Mouse (Mus musculus) frontal cortex, adult 2 months (tissue): ENCODE data around the gene Crim1. TPM values are rescaled to one million over a fixed set of nuclear protein-coding genes. Genes with fewer than 3 reads are reported as not detected.

Source experiments
- DNase-seq, 2 experiments: peaks; one replicate each; pipeline ENCODE4 v3.0.0; 2022; ENCODE audit warnings: low spot score in 1 of 2; ENCODE audit errors: extremely low spot score in 1 of 2
- polyA plus RNA-seq: library from polyadenylated mRNA; depleted of rRNA; stranded (reverse); fragments of >200 nt; gene quantifications from 2 replicates; pipeline ENCODE4 v1.2.3, GENCODE M21; 2012

Gene Crim1
- polyA plus RNA-seq, 1 experiment = 33.3 TPM

DNA sequence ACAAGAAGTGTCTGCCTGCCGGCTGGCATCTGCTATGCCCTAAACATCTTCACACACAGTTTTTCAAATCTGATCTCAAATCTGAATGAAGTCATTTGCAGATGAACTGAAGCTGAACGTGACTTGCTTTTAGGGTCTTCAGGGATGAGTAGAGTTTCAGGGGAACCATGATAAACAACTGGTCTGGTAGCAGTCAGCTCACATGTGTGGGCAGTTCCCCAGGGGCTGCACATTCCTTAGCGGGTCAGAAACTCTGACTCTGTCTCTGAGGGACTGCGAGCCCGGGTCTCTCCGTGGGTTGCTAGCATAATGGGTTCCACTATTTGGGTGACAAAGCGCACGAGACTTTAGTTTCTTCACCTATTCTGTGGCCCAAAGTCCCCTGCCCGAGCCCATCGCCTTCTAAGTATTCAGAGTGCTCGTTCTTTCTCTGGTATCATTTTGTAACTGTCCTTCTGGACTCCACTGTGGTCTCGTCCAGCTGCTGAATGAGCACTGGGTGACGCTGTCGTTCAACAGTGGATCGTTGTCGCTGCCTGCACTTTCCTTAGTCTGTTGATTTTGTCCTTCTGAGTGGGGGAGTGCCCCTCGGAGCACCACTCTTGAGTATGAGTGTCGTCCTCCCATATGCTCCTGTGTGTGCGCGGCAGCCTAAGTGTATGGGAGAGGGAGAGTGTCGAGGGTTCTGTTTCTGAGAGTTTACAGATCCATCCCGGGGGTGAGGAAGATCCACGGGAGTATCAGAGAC lies 164.7 kb downstream of the Crim1 start:
- no peak for DNase-seq

DNA sequence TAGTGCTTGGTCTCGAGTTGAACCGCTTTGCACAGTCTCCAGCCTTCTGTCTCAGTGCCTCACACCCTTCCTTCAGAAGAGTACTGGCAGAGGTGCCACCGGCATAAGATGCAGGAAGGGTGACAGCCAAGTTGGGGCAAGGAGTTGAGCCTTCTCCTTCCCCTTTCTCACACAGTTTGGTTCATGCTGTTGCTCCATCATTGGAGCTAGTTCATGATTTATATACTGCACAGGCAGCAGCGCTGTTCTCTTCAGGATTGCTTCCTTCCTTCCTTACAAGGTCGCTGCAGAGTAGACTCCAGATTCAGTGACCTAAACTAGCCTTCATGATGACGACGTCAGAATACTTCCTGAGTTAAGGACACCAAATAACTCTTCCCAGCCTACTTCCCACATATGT lies 166.0 kb downstream of the Crim1 start:
- DNase-seq = no peak

DNA sequence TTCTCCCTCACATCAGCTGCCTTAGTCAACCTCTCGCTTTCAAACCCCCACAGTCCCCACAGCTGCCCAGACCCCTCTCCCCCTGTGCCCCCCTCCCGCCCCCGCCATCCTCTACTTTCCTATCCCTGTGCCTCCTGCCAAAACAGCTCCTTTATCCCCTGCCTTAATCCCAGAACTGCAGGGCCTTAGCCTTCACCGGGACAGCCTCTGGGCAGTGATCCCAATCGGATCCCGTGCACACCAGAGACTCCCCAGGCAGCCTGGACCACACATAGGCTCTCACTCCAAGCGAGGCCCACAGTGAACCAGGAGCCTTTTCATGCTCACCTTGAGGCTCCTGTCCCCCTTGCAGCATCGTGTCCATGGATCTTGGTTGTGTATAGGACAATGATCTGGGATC lies 168.4 kb downstream of the Crim1 start:
- DNase-seq = no peak

DNA sequence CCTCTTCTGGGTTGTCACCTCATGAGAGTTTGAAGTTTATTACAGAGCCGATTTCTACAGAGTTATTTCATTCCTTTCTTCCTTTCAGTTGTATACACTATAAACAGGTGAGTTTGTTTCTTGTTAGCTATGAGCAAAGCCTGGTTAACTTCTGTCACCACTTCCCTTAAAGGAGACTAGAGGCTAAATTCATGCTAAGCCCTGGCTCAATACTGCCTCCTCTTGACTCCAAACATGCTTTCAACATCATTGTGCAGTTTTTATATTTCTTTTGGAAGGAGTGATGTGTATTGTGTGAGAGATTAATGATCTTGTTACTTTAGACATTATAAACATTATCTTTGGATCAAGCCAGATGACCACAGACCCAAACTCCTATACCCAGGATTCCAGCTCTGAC lies 170.4 kb downstream of the Crim1 start:
- no peak for DNase-seq

DNA sequence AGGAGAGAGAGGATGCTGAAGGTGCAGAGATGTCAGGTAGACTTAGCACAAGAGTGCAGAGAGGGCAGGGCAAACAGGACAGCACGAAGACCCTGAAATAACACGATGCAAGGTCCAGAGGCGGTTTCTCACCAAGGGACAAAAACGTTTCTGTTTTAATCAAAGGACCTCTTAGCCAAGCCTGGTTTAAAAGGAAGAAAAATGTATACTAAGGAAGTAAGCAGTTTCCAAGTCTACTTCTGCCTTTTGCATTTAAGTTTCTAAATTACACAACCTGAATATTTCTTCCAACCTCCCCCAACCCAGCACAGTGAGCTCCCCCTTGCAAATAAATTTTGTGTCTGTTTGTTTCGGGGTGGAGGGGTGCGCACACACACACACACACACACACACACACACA lies 173.1 kb downstream of the Crim1 start:
- no peak for DNase-seq

DNA sequence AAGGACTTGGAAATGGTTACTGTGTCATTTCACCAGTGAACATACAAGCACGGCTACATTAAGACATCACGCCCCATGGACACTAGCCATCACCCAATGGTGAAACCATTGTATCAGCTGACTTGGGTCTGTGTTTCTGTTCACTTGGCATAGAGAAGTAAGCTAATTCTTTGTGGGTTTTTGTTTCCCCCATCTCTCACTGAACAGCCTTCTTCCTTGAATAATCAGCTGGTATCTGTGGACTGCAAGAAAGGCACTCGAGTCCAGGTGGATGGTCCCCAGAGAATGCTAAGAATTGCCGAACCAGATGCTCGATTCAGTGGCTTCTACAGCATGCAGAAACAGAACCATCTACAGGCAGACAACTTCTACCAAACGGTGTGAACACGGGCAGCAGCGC lies 173.8 kb downstream of the Crim1 start:
- no peak for DNase-seq

DNA sequence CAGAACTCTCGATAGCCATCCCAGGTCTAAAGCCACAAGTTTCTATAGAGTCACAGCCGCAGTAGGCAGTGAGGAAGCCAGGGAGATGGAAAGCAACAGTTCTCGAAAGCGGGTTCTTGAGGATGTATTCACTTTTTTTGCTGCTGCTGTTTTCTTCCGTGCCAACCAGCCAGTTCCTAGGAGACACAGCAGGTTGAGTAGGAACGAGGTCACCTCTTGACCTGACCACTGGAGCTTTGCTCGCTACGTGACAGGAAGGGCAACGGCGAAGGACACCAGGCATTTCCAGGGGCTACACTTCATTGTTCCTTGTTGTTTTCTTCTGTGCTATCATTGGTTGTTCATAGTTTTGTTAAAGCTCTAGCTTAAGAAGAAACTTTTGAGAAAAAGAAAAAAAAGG lies 174.7 kb downstream of the Crim1 start:
- no peak for DNase-seq

DNA sequence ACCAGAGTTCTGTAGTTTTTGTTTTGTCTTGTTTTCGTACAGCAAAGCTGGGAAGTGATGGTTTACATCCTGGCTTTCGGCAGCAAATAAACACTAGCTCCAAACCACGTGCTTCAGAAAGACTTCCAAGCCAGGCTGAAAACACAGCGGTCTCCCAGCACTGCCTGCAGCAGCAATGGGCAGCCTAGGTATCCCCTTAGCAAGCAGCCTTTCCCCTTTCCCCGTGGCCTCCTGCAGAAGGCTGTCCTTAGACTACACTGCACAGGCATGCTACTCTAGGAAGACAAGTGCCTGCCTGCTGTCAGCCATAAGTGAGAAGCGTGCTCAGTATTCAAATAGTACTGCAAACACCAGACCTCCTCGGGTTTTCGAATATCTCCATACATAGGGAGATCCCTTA lies 176.5 kb downstream of the Crim1 start:
- no peak for DNase-seq

DNA sequence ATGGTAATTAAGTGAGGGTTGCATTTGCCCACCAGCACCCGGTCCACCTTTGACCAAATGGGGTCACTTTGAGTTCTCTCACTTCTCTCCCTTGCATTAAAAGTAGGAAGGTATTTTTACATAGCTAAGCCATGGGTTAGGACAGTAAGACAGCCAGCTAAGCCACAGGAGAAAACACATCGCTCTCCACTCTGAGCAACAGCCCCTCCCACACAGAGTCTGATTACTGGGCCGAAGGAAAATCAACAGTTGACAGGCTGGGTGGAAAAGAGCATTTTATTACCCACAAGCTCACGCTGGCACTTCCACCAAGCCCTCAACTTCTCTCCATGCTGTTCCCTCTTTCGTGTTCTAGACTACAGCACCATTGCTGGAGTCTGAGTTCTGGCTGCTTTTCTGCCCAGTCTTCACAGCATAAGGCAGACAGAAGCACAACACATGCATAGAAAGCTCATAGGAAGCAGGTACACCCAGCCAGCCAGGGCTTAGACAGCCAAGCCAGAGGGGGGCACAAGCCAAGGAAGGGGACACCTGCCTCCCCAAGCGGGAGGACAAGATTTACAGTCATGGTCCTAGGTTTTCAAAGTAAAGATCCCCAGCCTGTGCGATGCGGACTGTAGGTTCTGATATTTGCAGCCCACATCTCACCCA lies 179.2 kb downstream of the Crim1 start:
- no peak for DNase-seq

DNA sequence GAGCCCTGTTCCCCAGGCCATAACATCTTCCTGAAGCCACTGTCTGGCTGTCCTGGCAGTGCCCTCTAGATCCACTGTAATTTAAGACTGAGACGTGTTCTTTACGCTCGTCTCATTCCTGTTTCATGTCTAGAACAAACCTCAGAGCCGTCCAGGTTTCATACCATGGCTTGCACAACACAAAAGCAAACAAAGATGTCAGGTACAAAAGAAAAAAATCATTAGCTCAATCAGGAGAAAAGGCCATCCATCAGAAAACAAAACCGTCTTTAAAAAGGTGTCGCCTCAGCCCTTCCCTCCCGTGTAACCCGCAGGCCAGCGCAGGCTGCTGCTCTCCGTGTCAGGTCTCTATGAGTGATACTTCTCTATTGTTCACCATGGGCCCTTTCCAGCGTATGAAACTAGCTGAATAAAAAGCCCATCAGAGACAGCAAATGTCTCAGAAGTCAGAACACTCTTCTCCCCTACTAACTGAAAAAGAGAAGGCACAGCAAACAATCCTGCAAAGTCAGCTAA lies 179.7 kb downstream of the Crim1 start:
- no peak for DNase-seq

DNA sequence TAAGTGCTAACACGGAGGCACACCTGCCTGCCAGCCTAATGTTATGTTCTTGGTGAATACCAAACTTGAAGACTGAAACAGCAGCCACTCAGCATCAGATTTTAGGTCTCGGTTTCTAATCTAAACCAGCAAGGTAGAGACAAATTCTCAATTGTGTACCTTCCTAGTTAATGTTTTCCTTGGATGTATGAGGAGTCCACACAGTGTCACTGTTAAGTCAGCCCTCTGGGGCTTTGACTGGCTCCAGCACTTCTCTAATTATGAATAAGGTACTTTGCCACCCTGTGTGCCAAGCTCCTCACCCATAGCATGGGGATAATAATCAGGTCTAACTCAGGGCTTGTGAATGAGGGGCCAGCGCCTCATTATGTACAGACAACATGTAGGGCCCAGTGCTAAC lies 182.3 kb downstream of the Crim1 start:
- no peak for DNase-seq

DNA sequence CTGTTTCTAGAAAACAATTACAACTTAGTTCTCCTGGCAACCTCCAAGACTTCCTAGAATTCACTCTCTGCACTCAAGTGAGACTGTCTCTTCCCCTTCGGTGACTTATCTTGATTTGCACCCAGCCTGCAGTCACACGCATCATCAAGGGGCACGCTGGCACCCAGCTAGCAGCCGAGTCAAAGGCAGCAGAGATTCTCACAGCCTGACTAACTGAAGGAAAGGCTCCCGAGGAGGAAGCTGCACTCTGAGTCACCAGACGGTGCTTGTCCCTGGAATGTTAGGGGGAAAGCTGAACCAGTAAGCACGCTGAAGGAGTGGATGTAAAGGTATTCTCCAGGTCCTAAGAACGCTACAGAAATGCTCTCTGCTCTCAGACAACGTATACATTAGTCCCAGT lies 187.6 kb downstream of the Crim1 start:
- DNase-seq = no peak

DNA sequence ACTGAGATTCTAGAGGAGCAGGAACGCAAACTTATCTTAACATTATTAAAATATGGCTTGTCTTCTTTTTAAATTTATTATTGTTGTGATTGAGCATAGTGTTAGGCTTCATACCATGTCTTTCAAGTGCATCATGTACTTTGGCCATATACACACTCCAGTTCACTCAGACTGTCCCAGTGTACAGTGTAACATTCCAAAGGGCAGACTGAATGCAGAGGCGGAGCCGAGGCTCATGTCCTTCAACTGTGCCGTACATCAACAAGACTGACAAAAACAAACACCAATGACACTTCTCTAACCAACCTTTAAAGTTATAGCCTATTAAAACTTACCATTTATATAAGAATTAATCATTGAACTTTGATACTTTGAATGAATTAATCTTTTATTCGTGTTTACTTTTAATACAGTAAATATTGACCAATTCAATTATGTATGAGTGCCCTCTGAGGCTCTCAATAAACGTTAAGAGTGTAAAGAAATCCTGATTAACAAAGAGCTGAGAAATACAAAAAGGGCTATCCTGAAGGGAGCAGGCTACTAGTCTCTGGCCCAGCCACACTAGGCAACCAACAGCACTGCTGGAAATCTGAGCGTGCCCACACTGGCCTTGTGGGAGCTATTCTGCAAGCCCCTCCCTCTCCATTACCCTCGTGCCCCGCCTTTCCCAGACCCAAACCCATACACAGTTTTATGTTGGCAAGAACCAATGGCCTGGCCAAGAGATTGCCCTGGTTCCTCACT lies 188.2 kb downstream of the Crim1 start:
- DNase-seq = no peak

DNA sequence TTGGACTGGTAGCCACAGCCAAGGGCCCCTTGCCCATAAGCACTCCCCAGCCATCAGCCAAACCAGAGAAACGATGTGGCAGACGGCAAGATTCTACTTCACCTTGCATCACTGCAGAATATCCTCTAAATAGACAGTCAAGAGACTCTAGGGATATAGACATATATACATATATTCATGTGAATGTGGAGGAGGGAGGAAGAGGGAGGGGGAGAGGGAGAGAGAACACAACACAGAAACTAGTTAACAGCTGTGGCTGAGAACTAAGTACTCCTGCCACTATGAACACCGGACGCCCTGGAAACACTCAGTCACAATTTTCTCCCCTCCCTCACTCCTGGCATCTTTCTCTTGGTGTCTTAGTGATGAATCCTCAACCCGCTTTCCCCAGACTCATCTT lies 189.5 kb downstream of the Crim1 start:
- no peak for DNase-seq

DNA sequence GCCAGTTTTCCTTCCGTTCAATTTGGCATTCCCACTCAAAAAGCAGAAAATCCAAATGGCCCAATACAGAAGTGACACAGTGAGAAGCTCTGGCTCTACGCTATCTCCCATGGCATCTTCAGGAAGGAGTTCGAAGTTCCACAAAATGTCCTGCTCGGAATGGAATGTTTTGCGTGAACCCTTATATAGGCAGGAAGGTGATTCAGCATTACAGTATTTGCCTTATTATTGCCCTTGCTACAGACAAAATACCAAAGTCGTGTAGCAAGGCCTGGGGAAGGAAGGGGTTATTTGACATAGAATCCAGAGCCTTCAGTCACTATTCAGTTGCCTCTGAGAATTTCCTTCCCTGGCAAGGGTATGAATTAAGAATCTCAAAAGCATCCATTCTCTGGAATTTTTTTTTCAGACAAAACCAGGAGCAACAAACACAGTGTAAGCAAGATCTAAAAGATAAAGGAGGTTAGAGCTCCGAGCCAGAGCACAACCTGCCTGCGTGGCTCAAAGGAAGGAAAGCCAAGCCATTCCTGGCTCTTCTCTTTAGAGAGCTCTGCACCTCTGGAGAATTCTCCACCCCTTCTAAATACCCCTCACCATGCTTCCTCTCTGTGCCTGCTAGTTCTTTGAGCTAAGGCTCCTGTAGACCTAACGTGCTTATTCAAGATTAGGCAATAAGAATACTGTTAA lies 192.5 kb downstream of the Crim1 start:
- no peak for DNase-seq

DNA sequence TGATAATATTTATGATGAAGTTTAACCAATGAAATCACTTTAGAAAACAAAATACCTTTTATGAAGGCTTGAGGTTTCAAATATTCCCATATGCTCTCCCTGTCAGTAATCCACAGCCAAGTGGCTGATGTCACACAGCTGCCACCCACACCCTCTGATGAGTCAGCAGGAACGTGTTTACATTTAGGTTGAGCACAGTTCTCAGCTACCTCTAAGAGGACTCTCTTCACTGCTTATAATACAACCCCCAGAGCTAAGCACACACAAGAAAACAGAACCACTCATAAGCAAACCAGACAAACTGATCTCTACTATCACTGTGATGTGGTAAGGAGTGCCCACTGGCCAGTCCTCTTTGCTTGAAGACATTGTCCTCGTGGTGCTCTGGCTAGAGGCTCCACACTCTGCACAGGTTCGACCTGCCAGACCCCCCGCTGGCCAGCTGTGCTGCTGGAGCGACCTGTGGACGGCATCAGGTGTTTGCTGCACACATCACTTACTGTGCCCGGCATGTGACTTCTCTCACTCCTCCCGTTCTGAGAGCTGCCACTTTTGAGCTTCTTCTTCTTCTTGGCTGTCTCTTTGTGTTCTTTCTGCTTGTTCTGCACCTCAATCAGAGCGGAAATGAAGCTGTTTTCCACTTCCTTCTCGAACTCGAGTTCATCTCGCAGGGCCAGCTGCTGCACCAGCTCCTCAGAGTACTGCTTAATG lies 200.2 kb downstream of the Crim1 start:
- peak; percentile 40 to 81 for DNase-seq

DNA sequence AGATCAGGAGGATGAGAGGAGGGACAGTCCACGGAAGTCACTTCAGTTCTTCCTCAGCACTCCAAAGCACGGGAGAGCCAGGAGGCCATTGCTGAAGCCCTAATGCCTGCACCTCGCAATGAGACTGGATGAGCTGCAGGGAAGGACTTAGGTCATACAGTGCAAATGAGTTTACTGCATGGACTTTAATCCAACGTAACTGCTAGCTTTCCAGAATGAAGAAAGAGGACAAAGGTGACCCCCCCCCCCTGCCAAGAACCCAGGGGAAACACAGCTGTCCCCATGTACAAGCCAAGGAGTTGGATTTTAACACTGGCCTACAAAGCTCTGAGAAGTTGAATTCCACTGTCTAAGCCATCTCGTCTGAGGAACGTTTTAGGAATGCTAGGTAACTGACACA lies 201.3 kb downstream of the Crim1 start:
- DNase-seq = no peak

DNA sequence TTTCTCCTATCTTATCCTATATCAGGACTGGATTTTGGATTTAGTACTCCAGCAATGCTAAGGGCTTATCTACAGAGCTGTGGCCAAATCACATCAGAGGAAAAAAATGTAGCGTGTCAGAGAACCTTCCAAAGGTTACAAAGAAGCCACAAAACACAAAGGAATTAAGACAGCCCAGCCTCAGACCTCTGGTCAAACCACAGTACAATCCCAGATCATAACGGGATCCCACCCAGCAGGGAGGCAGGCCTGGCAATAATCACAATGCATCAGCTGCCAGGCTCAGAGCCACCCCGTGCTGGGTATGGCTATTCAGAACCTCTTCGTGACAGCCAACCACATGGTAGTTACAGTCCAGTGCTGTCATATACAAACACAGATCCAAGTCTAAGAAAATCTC lies 201.7 kb downstream of the Crim1 start:
- no peak for DNase-seq

DNA sequence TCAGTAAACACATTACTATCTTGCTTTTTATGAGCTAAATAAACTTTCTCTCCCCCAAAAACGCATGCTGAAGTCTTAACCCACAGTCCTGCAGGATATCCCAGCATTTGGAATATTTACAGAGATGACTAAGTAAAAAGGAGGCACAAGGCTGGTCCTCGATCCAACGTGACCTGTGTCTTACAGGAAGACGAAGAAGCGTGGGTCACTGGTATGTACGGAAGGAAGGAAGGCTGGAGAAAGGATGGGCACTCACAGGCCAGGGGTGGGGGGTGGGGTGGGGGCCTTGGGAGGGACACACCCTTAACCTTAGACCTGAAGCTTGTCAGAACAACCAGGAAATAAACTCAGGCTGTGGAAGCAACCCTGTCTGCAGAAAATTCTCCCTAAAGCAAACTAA lies 202.1 kb downstream of the Crim1 start:
- DNase-seq = no peak

DNA sequence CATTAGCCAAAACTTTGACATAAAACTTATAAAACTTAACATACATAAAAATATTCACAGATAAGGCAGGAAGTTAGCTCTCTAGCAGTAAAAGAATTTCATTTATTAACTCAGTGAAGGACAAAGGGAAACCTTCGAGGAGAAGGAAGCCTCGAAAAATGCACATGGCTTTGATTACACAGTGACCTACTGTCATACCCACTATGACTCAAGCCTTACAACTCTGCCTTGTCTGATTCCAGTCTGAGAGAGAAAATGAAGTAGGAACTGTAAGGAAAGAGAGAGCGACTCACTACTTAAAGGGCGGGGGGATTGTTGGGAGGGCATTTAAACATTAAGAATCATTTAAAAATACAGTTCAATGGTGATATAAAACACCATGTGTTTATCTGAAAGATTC lies 203.2 kb downstream of the Crim1 start:
- DNase-seq = no peak
